Mouse (Mus musculus) spleen, postnatal 4 days (tissue): Measurements from ENCODE around the gene Mn1.

Experiments
- DNase-seq, 2 experiments: peaks; one replicate each; pipeline ENCODE4 v3.0.0; 2022; ENCODE audit warnings: low spot score in 2 of 2

Gene Mn1

GRCm38 (mm10) chr5:111489022-111489616 lies 72.0 kb downstream of the Mn1 start:
- no peak for DNase-seq

GRCm38 (mm10) chr5:111490599-111490998 lies 73.4 kb downstream of the Mn1 start:
- no peak for DNase-seq

- no peak for DNase-seq
Measured at GRCm38 (mm10) chr5:111491485-111491884, 74.3 kb downstream of the Mn1 start.

GRCm38 (mm10) chr5:111500036-111500435 lies 82.9 kb downstream of the Mn1 start:
- no peak for DNase-seq

GRCm38 (mm10) chr5:111501691-111502441 lies 84.7 kb downstream of the Mn1 start:
- DNase-seq: no peak

GRCm38 (mm10) chr5:111505241-111505640 lies 88.1 kb downstream of the Mn1 start:
- no peak for DNase-seq

DNA sequence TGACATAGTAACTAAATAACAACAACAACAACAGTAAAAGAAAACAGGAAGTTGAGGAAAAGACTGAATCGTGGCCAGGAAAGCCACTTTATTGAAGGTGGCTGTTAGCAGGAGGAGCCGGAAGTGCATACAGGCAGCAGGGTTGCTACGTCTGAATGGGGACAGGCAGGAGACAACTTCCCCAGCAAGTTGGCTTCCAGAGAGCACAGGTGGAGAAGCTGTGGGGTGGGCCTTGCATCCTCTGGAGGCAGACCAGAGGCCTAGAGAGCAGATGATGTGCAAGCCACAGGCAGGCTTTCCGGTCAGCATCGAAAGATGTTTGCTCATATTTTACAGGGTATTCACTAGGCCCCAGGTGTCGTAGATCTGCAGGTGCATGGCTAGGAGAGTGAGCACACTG lies 88.7 kb downstream of the Mn1 start:
- DNase-seq: no peak

DNA sequence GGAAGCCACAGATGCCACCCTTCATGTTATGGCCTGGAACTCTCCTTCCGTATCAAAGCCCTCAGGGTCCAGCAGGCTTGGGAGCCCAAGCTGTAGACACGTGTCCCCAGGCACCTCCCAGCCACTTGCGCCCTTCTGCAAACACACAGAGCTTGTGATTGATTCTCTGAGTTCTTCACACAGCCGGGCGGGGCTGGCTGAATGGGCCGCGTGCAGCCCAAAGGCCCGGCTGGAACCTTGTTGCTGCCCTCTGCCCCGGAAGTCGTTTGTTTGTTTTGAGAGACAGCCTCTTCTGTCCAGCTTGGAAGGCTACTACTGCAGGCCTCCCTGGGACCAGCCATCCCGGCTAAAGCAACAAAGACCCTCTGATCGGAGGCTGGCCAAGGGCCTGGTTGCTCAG lies 89.2 kb downstream of the Mn1 start:
- peak in 1 of 2 experiments; percentile 32 for DNase-seq
